Mouse (Mus musculus): Measurements from ENCODE around the gene Mapk8ip2.

The Mapk8ip2 gene

GRCm38 (mm10) chr15:89452906-89453864 is 528 bp upstream of the Mapk8ip2 start:
- peak; percentile 59 for DNase-seq

GRCm38 (mm10) chr15:89454857-89455256 is 1.1 kb downstream of the Mapk8ip2 start:
- no peak for DNase-seq

- DNase-seq = no peak
Observed at GRCm38 (mm10) chr15:89455642-89456041, 1.9 kb downstream of the Mapk8ip2 start.

GRCm38 (mm10) chr15:89458942-89459341 is 5.2 kb downstream of the Mapk8ip2 start:
- no peak for DNase-seq

GRCm38 (mm10) chr15:89459821-89460220 is 6.1 kb downstream of the Mapk8ip2 start:
- DNase-seq = no peak

- no peak for DNase-seq
Observed at GRCm38 (mm10) chr15:89460298-89460697, 6.6 kb downstream of the Mapk8ip2 start.

GRCm38 (mm10) chr15:89461321-89461720 is 7.6 kb downstream of the Mapk8ip2 start:
- no peak for DNase-seq

GRCm38 (mm10) chr15:89462176-89462575 is 8.5 kb downstream of the Mapk8ip2 start:
- no peak for DNase-seq

GRCm38 (mm10) chr15:89463334-89464235 is 9.9 kb downstream of the Mapk8ip2 start:
- DNase-seq = no peak

- no peak for DNase-seq
Observed at GRCm38 (mm10) chr15:89465052-89465451, 11.3 kb downstream of the Mapk8ip2 start.

GRCm38 (mm10) chr15:89468577-89468976 is 14.9 kb downstream of the Mapk8ip2 start:
- no peak for DNase-seq

GRCm38 (mm10) chr15:89471476-89471875 is 17.8 kb downstream of the Mapk8ip2 start:
- no peak for DNase-seq

- DNase-seq = no peak
Observed at GRCm38 (mm10) chr15:89473370-89473769, 19.7 kb downstream of the Mapk8ip2 start.

- DNase-seq = no peak
Observed at GRCm38 (mm10) chr15:89473921-89474320, 20.2 kb downstream of the Mapk8ip2 start.

- no peak for DNase-seq
Observed at GRCm38 (mm10) chr15:89474596-89475292, 21.0 kb downstream of the Mapk8ip2 start.

- no peak for DNase-seq
Observed at GRCm38 (mm10) chr15:89475293-89475600, 21.5 kb downstream of the Mapk8ip2 start.

GRCm38 (mm10) chr15:89475611-89476474 is 22.1 kb downstream of the Mapk8ip2 start:
- peak; percentile 95 for DNase-seq

- no peak for DNase-seq
Observed at GRCm38 (mm10) chr15:89476475-89476815, 22.7 kb downstream of the Mapk8ip2 start.

- no peak for DNase-seq
Observed at GRCm38 (mm10) chr15:89477091-89477491, 23.4 kb downstream of the Mapk8ip2 start, which contains the start of gene Arsa. Gene Arsa (minus strand): TSS chr15:89477425.

GRCm38 (mm10) chr15:89477806-89478205 is 24.1 kb downstream of the Mapk8ip2 start:
- no peak for DNase-seq

- DNase-seq = no peak
Observed at GRCm38 (mm10) chr15:89478622-89479021, 24.9 kb downstream of the Mapk8ip2 start.

- DNase-seq = no peak
Observed at GRCm38 (mm10) chr15:89480584-89480983, 26.9 kb downstream of the Mapk8ip2 start.
